Mouse (Mus musculus): ENCODE measurements around the gene Utp11. TPM values are rescaled to one million over a fixed set of nuclear protein-coding genes. Genes with fewer than 3 reads are reported as not detected.

The Utp11 gene
- polyA plus RNA-seq, 1 experiment from 2014 or later = 105 TPM

DNA sequence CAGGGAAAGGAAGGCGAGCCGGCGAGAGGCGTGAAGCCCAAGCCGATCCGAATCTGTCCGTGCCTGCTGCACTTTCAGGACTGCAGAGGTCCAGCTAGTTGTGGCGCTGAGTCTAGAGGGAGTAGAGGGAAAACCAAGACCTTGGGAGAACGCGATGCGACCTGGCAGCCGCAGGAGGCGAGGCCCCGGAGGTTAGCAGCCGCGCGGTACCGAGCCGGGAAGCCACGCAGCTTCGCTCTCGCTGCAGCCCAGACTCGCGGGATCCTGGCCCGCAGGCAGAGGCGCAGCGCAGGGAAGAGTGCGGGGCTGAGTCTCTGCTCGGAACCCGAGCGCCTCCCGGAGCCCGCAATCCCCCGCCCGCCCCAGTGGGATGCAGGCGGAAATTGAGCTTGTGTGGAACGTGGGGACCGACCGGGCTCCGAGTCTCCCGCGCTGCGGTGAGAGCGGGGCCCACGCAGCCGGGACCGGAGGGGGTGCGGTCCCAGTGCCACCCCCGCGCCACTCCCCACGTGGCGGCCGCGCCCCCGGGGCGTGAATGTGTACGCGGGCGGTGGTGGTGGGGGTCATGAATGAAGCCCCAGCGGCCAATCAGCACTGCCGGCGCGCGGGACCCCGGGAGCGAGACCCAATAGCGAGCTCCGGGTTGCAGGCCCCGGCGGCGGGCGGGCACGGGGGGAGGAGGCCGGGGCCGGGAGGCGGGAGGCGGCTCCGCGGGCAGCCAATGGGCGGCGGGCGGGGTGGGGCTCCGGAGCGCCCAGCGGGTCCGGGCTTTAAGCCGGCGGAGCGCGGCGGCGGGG lies 36.3 kb downstream of the Utp11 start:
- 1% methylated on average over 52 of the region's 92 CpGs for WGBS
- H3K9me3 ChIP-seq (ENCODE audit: control insufficient read depth, low read length) = no peaks in the 10 kb centered on the region
- H3K4me3 ChIP-seq (ENCODE audit: low read depth, low read length) = peak overlapping the region; percentile 56
- no peak overlapping the region for H3K27ac ChIP-seq (replicated peaks)
- H3K4me1 ChIP-seq (replicated peaks; ENCODE audit: control insufficient read depth, insufficient read depth) = peaks cover 8% of the 10 kb centered on the region; the same call in 1 of the 2 replicates
- 0 out of 2 replicates have a peak overlapping the region, but pooled peaks have one; percentile 27 for H3K9ac ChIP-seq (ENCODE audit: low read length)
- TF ChIP-seq CTCF (IDR thresholded peaks at IDR 0.05; ENCODE audit: low read depth) = no peak
- TF ChIP-seq EP300 (optimal IDR thresholded peaks at IDR 0.05) = no peak
- peak overlapping the region; percentile 95 for H3K4me2 ChIP-seq (replicated peaks; ENCODE audit: low read depth)
- DNase-seq (ENCODE audit: low spot score) (peak; percentile 80), ATAC-seq (ENCODE audit: low FRiP score, low TSS enrichment) (peak; percentile 83)
- peaks cover 29% of the 10 kb centered on the region for H3K27me3 ChIP-seq (ENCODE audit: control insufficient read depth, insufficient read depth, low read length)
- no peaks in the 10 kb centered on the region for H3K36me3 ChIP-seq (ENCODE audit: control insufficient read depth, insufficient read depth, low read length)

DNA sequence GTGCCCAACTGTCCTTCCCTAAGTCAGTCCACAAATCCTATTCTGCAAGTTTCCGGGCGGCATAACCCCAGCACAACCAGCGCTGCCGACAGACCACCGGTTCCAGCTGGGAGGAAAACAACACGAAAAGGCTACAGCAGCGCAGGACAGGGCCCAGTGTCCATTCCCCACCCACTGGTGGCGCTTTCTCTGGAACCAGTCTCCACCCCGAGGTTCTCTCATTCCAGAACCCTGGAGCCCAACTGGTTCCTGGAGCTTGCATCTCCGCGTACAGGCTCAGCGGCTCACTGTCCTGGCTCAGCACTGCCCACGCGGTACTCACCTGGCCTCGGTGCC lies 36.9 kb downstream of the Utp11 start, which contains the start of gene Pou3f1:
TSS of gene Pou3f1 (plus strand) at position 290 of the 336 bp plus-strand sequence.
- Histone ChIP-seq H3K4me2 (replicated peaks; ENCODE audit: low read depth) (peak within 1 kb of the TSS; percentile 95), H3K27me3 (ENCODE audit: control insufficient read depth, insufficient read depth, low read length) (peaks cover 29% of the 10 kb centered on the region), H3K4me3 (ENCODE audit: low read depth, low read length) (peak within 1 kb of the TSS; percentile 56), H3K36me3 (ENCODE audit: control insufficient read depth, insufficient read depth, low read length) (no peaks in the 10 kb centered on the region), H3K9me3 (ENCODE audit: control insufficient read depth, low read length) (no peaks in the 10 kb centered on the region), H3K4me1 (replicated peaks; ENCODE audit: control insufficient read depth, insufficient read depth) (peaks cover 8% of the 10 kb centered on the region; the same call in 1 of the 2 replicates), H3K27ac (replicated peaks) (no peak within 1 kb of the TSS), H3K9ac (ENCODE audit: low read length) (0 out of 2 replicates have a peak within 1 kb of the TSS, but pooled peaks have one; percentile 27)
- TF ChIP-seq CTCF (IDR thresholded peaks at IDR 0.05; ENCODE audit: low read depth) = no peak
- TF ChIP-seq EP300 (optimal IDR thresholded peaks at IDR 0.05) = no peak
- DNase-seq (ENCODE audit: low spot score) (no peak), ATAC-seq (ENCODE audit: low FRiP score, low TSS enrichment) (peak; percentile 30)
- 2% methylated on average over 15 of the region's 15 CpGs for WGBS

DNA sequence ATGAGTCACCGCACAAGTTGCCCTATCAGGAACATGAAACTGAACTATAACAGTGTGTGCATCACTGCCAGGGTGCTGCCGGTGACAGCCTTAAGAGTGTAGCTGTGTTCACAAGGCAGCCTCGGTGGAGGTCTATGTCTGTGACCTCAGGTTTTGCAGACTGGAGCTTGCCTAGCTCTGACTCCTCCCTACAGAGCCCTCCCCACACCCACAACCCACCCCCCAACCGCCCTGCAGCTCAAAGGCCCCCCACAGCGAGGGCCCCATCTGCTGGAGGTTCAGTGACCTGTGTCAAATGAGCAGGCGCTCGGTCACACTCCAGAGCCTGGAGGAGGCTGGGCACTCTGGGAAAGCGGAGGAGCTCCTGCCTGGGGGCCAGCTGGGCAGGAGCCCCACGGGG lies 40.5 kb downstream of the Utp11 start:
- Histone ChIP-seq H3K4me1 (replicated peaks; ENCODE audit: control insufficient read depth, insufficient read depth) (peaks cover 5% of the 10 kb centered on the region; the same call in 1 of the 2 replicates), H3K27me3 (ENCODE audit: control insufficient read depth, insufficient read depth, low read length) (peaks cover 10% of the 10 kb centered on the region; the same call in 1 of the 2 replicates), H3K9ac (ENCODE audit: low read length) (no peak overlapping the region), H3K9me3 (ENCODE audit: control insufficient read depth, low read length) (no peaks in the 10 kb centered on the region), H3K36me3 (ENCODE audit: control insufficient read depth, insufficient read depth, low read length) (no peaks in the 10 kb centered on the region), H3K4me2 (replicated peaks; ENCODE audit: low read depth) (no peak overlapping the region), H3K27ac (replicated peaks) (no peak overlapping the region), H3K4me3 (ENCODE audit: low read depth, low read length) (no peak overlapping the region)
- TF ChIP-seq CTCF (IDR thresholded peaks at IDR 0.05; ENCODE audit: low read depth) (peak; percentile 13; the same call in 1 of the 2 replicates), EP300 (optimal IDR thresholded peaks at IDR 0.05) (no peak)
- WGBS = 7% methylated on average over 9 of the region's 9 CpGs
- ATAC-seq (ENCODE audit: low FRiP score, low TSS enrichment) (no peak), DNase-seq (ENCODE audit: low spot score) (no peak)

DNA sequence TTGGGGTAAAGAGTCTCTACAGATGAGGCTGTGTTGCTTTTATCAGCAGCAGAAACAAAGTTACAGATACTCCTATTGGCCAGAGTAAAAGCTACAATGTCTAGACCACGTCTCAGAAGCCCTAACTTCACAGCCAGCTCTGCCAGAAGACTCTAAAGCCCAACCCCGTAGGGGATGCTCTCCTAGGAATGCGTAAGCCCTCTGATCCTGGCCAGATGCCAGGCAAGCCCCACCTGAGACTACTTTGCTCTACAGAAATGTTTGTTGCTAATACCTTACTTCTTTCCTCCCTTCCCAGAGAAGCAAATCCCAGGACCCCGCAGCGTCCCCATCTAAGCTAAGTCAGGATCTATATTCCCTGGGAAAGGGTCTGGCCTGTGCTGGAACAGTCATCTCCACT lies 45.5 kb downstream of the Utp11 start:
- no peak for DNase-seq (ENCODE audit: low spot score)
- no peak overlapping the region for H3K27ac ChIP-seq (replicated peaks)
- no peaks in the 10 kb centered on the region for H3K9me3 ChIP-seq (ENCODE audit: control insufficient read depth, low read length)
- no peak for ATAC-seq (ENCODE audit: low FRiP score, low TSS enrichment)
- H3K36me3 ChIP-seq (ENCODE audit: control insufficient read depth, insufficient read depth, low read length) = no peaks in the 10 kb centered on the region
- H3K9ac ChIP-seq (ENCODE audit: low read length) = no peak overlapping the region
- no peak overlapping the region for H3K4me2 ChIP-seq (replicated peaks; ENCODE audit: low read depth)
- 0 out of 2 replicates have a peak, but pooled peaks cover 2% of the 10 kb centered on the region for H3K4me1 ChIP-seq (replicated peaks; ENCODE audit: control insufficient read depth, insufficient read depth)
- no peaks in the 10 kb centered on the region; the same call in 1 of the 2 replicates for H3K27me3 ChIP-seq (ENCODE audit: control insufficient read depth, insufficient read depth, low read length)
- no peak for TF ChIP-seq EP300 (optimal IDR thresholded peaks at IDR 0.05)
- TF ChIP-seq CTCF (IDR thresholded peaks at IDR 0.05; ENCODE audit: low read depth) = no peak
- 41% methylated on average over 5 of the region's 5 CpGs for WGBS
- H3K4me3 ChIP-seq (ENCODE audit: low read depth, low read length) = no peak overlapping the region

DNA sequence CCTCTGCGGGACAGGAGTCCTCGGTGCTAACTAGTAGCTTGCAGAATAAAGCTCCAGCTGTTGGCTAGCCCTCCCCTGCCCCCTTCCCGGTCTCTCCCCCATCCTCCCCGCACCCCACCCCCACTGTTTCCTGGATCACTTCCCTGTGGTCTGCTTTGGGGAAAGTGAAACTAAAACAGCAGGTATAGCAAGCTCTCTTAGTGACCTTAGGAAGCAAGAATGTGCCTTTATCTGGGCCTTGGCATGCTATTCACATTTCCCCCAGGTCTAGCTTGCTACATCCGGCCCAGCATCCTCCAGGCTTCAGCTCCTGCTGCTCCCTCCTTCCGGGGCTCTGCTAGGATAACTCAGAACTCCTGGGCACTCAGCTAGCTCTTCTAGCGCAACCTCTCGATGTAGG lies 46.8 kb downstream of the Utp11 start:
- peak; percentile 48; the same call in 1 of the 2 replicates for ATAC-seq (ENCODE audit: low FRiP score, low TSS enrichment)
- Histone ChIP-seq H3K27ac (replicated peaks) (no peak overlapping the region), H3K9me3 (ENCODE audit: control insufficient read depth, low read length) (no peaks in the 10 kb centered on the region), H3K9ac (ENCODE audit: low read length) (no peak overlapping the region), H3K27me3 (ENCODE audit: control insufficient read depth, insufficient read depth, low read length) (no peaks in the 10 kb centered on the region; the same call in 1 of the 2 replicates), H3K4me3 (ENCODE audit: low read depth, low read length) (no peak overlapping the region), H3K4me1 (replicated peaks; ENCODE audit: control insufficient read depth, insufficient read depth) (0 out of 2 replicates have a peak, but pooled peaks cover 2% of the 10 kb centered on the region), H3K36me3 (ENCODE audit: control insufficient read depth, insufficient read depth, low read length) (no peaks in the 10 kb centered on the region), H3K4me2 (replicated peaks; ENCODE audit: low read depth) (peak overlapping the region; percentile 36)
- WGBS = 14% methylated on average over 8 of the region's 8 CpGs
- TF ChIP-seq CTCF (IDR thresholded peaks at IDR 0.05; ENCODE audit: low read depth) = no peak
- TF ChIP-seq EP300 (optimal IDR thresholded peaks at IDR 0.05) = no peak
- peak; percentile 26 for DNase-seq (ENCODE audit: low spot score)

GRCm38 (mm10) chr4:124644974-124645433 lies 48.4 kb downstream of the Utp11 start:
- TF ChIP-seq EP300 (optimal IDR thresholded peaks at IDR 0.05) (no peak), CTCF (IDR thresholded peaks at IDR 0.05; ENCODE audit: low read depth) (peak; percentile 44)
- H3K27me3 ChIP-seq (ENCODE audit: control insufficient read depth, insufficient read depth, low read length) = no peaks in the 10 kb centered on the region
- H3K9ac ChIP-seq (ENCODE audit: low read length) = no peak overlapping the region
- 0 out of 2 replicates have a peak, but pooled peaks cover 2% of the 10 kb centered on the region for H3K4me1 ChIP-seq (replicated peaks; ENCODE audit: control insufficient read depth, insufficient read depth)
- peak; percentile 74 for ATAC-seq (ENCODE audit: low FRiP score, low TSS enrichment)
- H3K36me3 ChIP-seq (ENCODE audit: control insufficient read depth, insufficient read depth, low read length) = no peaks in the 10 kb centered on the region
- DNase-seq (ENCODE audit: low spot score) = peak; percentile 31
- no peaks in the 10 kb centered on the region for H3K9me3 ChIP-seq (ENCODE audit: control insufficient read depth, low read length)
- no peak overlapping the region for H3K27ac ChIP-seq (replicated peaks)
- WGBS = 8% methylated on average over 3 of the region's 3 CpGs
- no peak overlapping the region for H3K4me3 ChIP-seq (ENCODE audit: low read depth, low read length)
- no peak overlapping the region for H3K4me2 ChIP-seq (replicated peaks; ENCODE audit: low read depth)
